Mouse (Mus musculus) lung, postnatal 0 days (tissue): ENCODE data around the gene Arf1. TPM values are rescaled to one million over a fixed set of nuclear protein-coding genes. Genes with fewer than 3 reads are reported as not detected.
A peak's percentile ranks its signal among the peaks of the same experiment; 100 is the strongest.

Source experiments
- ATAC-seq: fragments of 200-750 bp; cut with Nextera tagmentation; 2 replicates; pipeline ENCODE4 v1.8.0; 2017; ENCODE audit warnings: moderate library complexity
- DNase-seq: peaks from one replicate; pipeline ENCODE4 v3.0.0-alpha.2; 2016; ENCODE audit warnings: low spot score
- H3K27ac ChIP-seq: fragments of 300-500 bp; sonication (generic); 2 replicates; pipeline ENCODE4 v1.5.1; 2014; ENCODE audit warnings: antibody characterized with exemption, mild to moderate bottlenecking, low read length, mixed read lengths
- H3K27me3 ChIP-seq: fragments of 300-500 bp; sonication (generic); replicated peaks from 2 replicates; pipeline ENCODE4 v1.6.1; 2014; ENCODE audit warnings: low read length, mixed read lengths; ENCODE audit not compliant: insufficient read depth
- H3K36me3 ChIP-seq: fragments of 300-500 bp; sonication (generic); 2 replicates; pipeline ENCODE4 v1.6.1; 2014; ENCODE audit warnings: low read length, mixed read lengths; ENCODE audit not compliant: insufficient read depth
- H3K4me1 ChIP-seq: fragments of 300-500 bp; sonication (generic); 2 replicates; pipeline ENCODE4 v1.6.1; 2014; ENCODE audit warnings: antibody characterized with exemption, low read depth, low read length, mixed read lengths; ENCODE audit not compliant: insufficient read depth
- H3K4me2 ChIP-seq: fragments of 300-500 bp; sonication (generic); replicated peaks from 2 replicates; pipeline ENCODE4 v1.6.1; 2014; ENCODE audit warnings: low read depth, mild to moderate bottlenecking, low read length, moderate library complexity, mixed read lengths
- H3K4me3 ChIP-seq: fragments of 300-500 bp; sonication (generic); 2 replicates; pipeline ENCODE4 v1.5.1; 2014; ENCODE audit warnings: low read depth, low read length
- H3K9ac ChIP-seq: fragments of 300-500 bp; sonication (generic); replicated peaks from 2 replicates; pipeline ENCODE4 v1.6.1; 2014; ENCODE audit warnings: low read depth, mild to moderate bottlenecking
- H3K9me3 ChIP-seq: fragments of 300-500 bp; sonication (generic); 2 replicates; pipeline ENCODE4 v1.6.1; 2016; ENCODE audit warnings: low read length, mixed read lengths
- CTCF ChIP-seq: IDR thresholded peaks from 2 replicates; pipeline ENCODE4 v1.5.1; 2016; ENCODE audit warnings: antibody characterized with exemption, mild to moderate bottlenecking
- EP300 ChIP-seq: IDR thresholded peaks from 2 replicates; pipeline ENCODE4 v1.6.1; 2016; ENCODE audit warnings: antibody characterized with exemption, mild to moderate bottlenecking, control low read depth
- WGBS: fragments of 180-500 bp; shearing (Covaris S2); extraction: QIAGEN DNeasy Blood & Tissue Kit; methylation state at CpG from one replicate; pipeline ENCODE4 v1.1.7; 2014; 5-methylcytosine and 5-hydroxymethylcytosine counted together
- polyA plus RNA-seq: library from polyadenylated mRNA; unstranded; fragments of >200 nt; fragmentation: Nextera tagmentation; extraction: Ambion mirVana; gene quantifications from 2 replicates; pipeline ENCODE4 v1.2.1, GENCODE M21; 2015

The Arf1 gene
- polyA plus RNA-seq, 1 experiment from 2014 or later, result 647 TPM

- H3K4me2 ChIP-seq, result peak overlapping the region; percentile 91
- TF ChIP-seq CTCF, result peak; percentile 68
- no peak for TF ChIP-seq EP300
- peak; percentile 45 for ATAC-seq
- peak overlapping the region; percentile 51 for H3K9ac ChIP-seq
- peak; percentile 74 for DNase-seq
- H3K9me3 ChIP-seq, result no peaks in the 10 kb centered on the region
- H3K4me1 ChIP-seq, result peaks cover 5% of the 10 kb centered on the region
- no peaks in the 10 kb centered on the region for H3K36me3 ChIP-seq
- peak overlapping the region; percentile 64; the same call in 1 of the 2 replicates for H3K27ac ChIP-seq
- H3K27me3 ChIP-seq, result no peaks in the 10 kb centered on the region
- H3K4me3 ChIP-seq, result peak overlapping the region; percentile 50
- WGBS, result 1% methylated on average over 52 of the region's 56 CpGs
These were observed 35.9 kb upstream of the Arf1 start for GRCm38 (mm10) chr11:59263870-59264563.

- DNase-seq (no peak), ATAC-seq (no peak)
- no peak overlapping the region for H3K4me2 ChIP-seq
- no peak for TF ChIP-seq CTCF
- no peak for TF ChIP-seq EP300
- no peaks in the 10 kb centered on the region for H3K36me3 ChIP-seq
- no peaks in the 10 kb centered on the region for H3K27me3 ChIP-seq
- no peak overlapping the region for H3K4me3 ChIP-seq
- H3K27ac ChIP-seq, result peak overlapping the region; percentile 84; the same call in 1 of the 2 replicates
- peaks cover 5% of the 10 kb centered on the region for H3K4me1 ChIP-seq
- H3K9me3 ChIP-seq, result no peaks in the 10 kb centered on the region
- H3K9ac ChIP-seq, result no peak overlapping the region
These were observed 34.2 kb upstream of the Arf1 start for GRCm38 (mm10) chr11:59262308-59262707.

GRCm38 (mm10) chr11:59260706-59261493, 32.8 kb upstream of the Arf1 start:
- TF ChIP-seq EP300 (peak; percentile 95), CTCF (no peak)
- Histone ChIP-seq H3K9me3 (no peaks in the 10 kb centered on the region), H3K9ac (no peak overlapping the region), H3K27ac (peak overlapping the region; percentile 84), H3K36me3 (no peaks in the 10 kb centered on the region), H3K4me2 (no peak overlapping the region), H3K27me3 (no peaks in the 10 kb centered on the region), H3K4me1 (peaks cover 5% of the 10 kb centered on the region), H3K4me3 (no peak overlapping the region)
- DNase-seq (peak; percentile 89), ATAC-seq (peak; percentile 96)
- WGBS, result 45% methylated on average over 10 of the region's 10 CpGs

- ATAC-seq (no peak), DNase-seq (no peak)
- Histone ChIP-seq H3K4me2 (no peak overlapping the region), H3K4me3 (no peak overlapping the region), H3K27me3 (no peaks in the 10 kb centered on the region), H3K9ac (no peak overlapping the region), H3K4me1 (peaks cover 4% of the 10 kb centered on the region), H3K36me3 (no peaks in the 10 kb centered on the region), H3K9me3 (no peaks in the 10 kb centered on the region), H3K27ac (peak overlapping the region; percentile 84)
- 47% methylated on average over 7 of the region's 7 CpGs for WGBS
- no peak for TF ChIP-seq EP300
- TF ChIP-seq CTCF, result no peak
These were observed 31.6 kb upstream of the Arf1 start for GRCm38 (mm10) chr11:59259647-59260046.

GRCm38 (mm10) chr11:59248101-59248500, 20.0 kb upstream of the Arf1 start:
- ATAC-seq (no peak), DNase-seq (no peak)
- Histone ChIP-seq H3K27me3 (no peaks in the 10 kb centered on the region), H3K4me3 (no peak overlapping the region), H3K4me2 (no peak overlapping the region), H3K9ac (no peak overlapping the region), H3K4me1 (no peaks in the 10 kb centered on the region), H3K9me3 (no peaks in the 10 kb centered on the region), H3K27ac (no peak overlapping the region), H3K36me3 (no peaks in the 10 kb centered on the region)
- 53% methylated on average over 10 of the region's 10 CpGs for WGBS
- TF ChIP-seq EP300 (no peak), CTCF (no peak)

DNA sequence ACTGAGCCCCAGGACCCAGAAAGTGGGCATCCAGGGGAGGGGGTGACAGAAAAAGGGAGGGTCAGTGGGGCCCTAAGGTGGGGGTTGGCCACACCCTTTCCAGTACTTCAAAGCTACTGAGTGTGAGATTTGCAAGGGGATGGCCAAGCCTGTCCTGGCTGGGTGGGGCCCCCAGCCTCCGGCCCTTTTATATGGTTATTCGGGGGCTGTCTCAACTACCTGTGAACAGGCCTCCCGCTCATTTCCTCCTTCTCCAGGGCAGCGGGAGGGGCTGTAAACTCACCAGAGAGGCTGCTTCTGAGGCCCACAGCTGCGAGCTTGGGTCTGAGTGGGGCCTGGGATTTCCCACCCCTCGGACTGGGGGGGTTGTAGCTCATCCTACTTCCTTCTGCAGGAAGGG, 15.8 kb upstream of the Arf1 start:
- TF ChIP-seq CTCF (no peak), EP300 (no peak)
- ATAC-seq (no peak), DNase-seq (no peak)
- H3K4me2 ChIP-seq, result no peak overlapping the region
- no peak overlapping the region for H3K27ac ChIP-seq
- H3K4me3 ChIP-seq, result no peak overlapping the region
- H3K9me3 ChIP-seq, result no peaks in the 10 kb centered on the region
- H3K36me3 ChIP-seq, result no peaks in the 10 kb centered on the region
- 25% methylated on average over 5 of the region's 6 CpGs for WGBS
- no peaks in the 10 kb centered on the region for H3K27me3 ChIP-seq
- no peaks in the 10 kb centered on the region for H3K4me1 ChIP-seq
- no peak overlapping the region for H3K9ac ChIP-seq
